Mouse (Mus musculus) liver, adult 2 months (tissue): ENCODE data around the gene Mlana. TPM values are rescaled to one million over a fixed set of nuclear protein-coding genes. Genes with fewer than 3 reads are reported as not detected.

Source experiments
- DNase-seq: peaks from one replicate; pipeline ENCODE4 v3.0.0-alpha.2; 2011; ENCODE audit warnings: low read depth, low spot score; ENCODE audit errors: extremely low read depth
- H3K27ac ChIP-seq: fragments of 200-500 bp; replicated peaks from 2 replicates; pipeline ENCODE4 v1.5.1; 2012; ENCODE audit warnings: low read depth, mild to moderate bottlenecking, control low read depth, inconsistent platforms, low read length; ENCODE audit not compliant: insufficient read depth
- H3K27me3 ChIP-seq: fragments of 200-500 bp; 2 replicates; pipeline ENCODE4 v1.6.1; 2012; ENCODE audit warnings: mild to moderate bottlenecking, moderate library complexity, low read length, inconsistent platforms; ENCODE audit not compliant: control insufficient read depth, insufficient read depth
- H3K36me3 ChIP-seq: fragments of 200-500 bp; 2 replicates; pipeline ENCODE4 v1.6.1; 2012; ENCODE audit warnings: low read length, inconsistent platforms; ENCODE audit not compliant: control insufficient read depth, insufficient read depth
- H3K4me1 ChIP-seq: fragments of 200-500 bp; 2 replicates; pipeline ENCODE4 v1.6.1; 2011; ENCODE audit warnings: low read length; ENCODE audit not compliant: control insufficient read depth, insufficient read depth
- H3K4me3 ChIP-seq: fragments of 200-500 bp; 2 replicates; pipeline ENCODE4 v1.5.1; 2011; ENCODE audit warnings: low read depth, mild to moderate bottlenecking, control low read depth, low read length, moderate library complexity; ENCODE audit not compliant: insufficient read depth
- H3K79me2 ChIP-seq: fragments of 200-500 bp; 2 replicates; pipeline ENCODE4 v1.6.1; 2012; ENCODE audit warnings: inconsistent platforms, mild to moderate bottlenecking, low read length, moderate library complexity; ENCODE audit not compliant: control insufficient read depth, insufficient read depth
- H3K9ac ChIP-seq: fragments of 200-500 bp; 2 replicates; pipeline ENCODE4 v1.6.1; 2012; ENCODE audit warnings: low read depth, mild to moderate bottlenecking, control low read depth, inconsistent platforms, low read length
- CTCF ChIP-seq: fragments of 200-500 bp; IDR thresholded peaks from 2 replicates; pipeline ENCODE4 v1.5.1; 2011; ENCODE audit warnings: low read depth, low read length, control low read depth
- POLR2A ChIP-seq: fragments of 200-500 bp; IDR thresholded peaks from 2 replicates; pipeline ENCODE4 v1.6.1; 2011; ENCODE audit warnings: low read length, control low read depth; ENCODE audit not compliant: insufficient read depth; ENCODE audit errors: extremely low read depth
- WGBS: fragments of 180-500 bp; shearing (Covaris S2); methylation state at CpG from one replicate; pipeline ENCODE4 v1.1.7; 2018; 5-methylcytosine and 5-hydroxymethylcytosine counted together
- polyA plus RNA-seq: library from polyadenylated mRNA; depleted of rRNA; stranded (reverse); fragments of >200 nt; gene quantifications from 2 replicates; pipeline ENCODE4 v1.2.3, GENCODE M21; 2012; rRNA removed
- total RNA-seq: library from RNA; depleted of rRNA; stranded (reverse); fragments of >200 nt; gene quantifications from 2 replicates; pipeline ENCODE4 v1.2.3, GENCODE M21; 2014; rRNA removed

Gene Mlana
- total RNA-seq (not detected in 2 replicates), polyA plus RNA-seq (not detected in 2 replicates)

DNA sequence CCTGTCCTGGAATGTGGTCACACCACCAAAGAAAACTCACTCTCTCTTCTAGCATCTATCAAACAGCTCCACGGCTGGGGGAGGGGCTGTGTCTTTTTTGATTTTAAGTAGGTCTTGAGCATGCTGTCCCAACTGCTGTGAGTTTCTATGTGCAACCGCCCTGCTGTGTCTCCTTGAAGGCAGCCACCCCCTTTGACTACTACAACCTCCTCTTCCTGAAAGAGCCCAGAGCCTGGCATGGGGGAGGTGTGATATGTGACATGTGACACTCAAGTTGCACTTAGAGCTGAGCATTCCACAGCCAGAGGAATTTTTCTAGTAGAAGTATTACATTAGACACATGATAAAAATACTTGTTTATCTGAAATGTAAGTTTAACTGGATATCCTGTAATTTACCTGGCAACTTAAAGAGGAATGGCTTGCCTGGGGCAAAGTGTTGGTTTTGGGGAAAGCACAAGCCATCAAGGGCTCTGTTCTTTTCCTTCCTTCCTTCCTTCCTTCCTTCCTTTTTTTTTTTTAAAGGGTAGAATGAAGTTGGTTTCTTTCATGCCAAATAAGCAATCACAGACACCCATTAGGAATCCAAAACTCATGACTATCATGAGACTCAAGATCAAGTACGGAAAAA lies at the start of gene Mlana:
Gene Mlana, plus strand, starts transcription at position 580 of the 630 bp plus-strand sequence.
- no peak for DNase-seq
- WGBS = 60% methylated on average over 3 of the region's 3 CpGs
- Histone ChIP-seq H3K79me2 (no peaks in the 10 kb centered on the region), H3K27ac (no peak within 1 kb of the TSS), H3K27me3 (no peaks in the 10 kb centered on the region), H3K4me1 (no peaks in the 10 kb centered on the region), H3K4me3 (no peak within 1 kb of the TSS), H3K9ac (no peak within 1 kb of the TSS), H3K36me3 (no peaks in the 10 kb centered on the region)
- TF ChIP-seq CTCF (no peak), POLR2A (no peak)

DNA sequence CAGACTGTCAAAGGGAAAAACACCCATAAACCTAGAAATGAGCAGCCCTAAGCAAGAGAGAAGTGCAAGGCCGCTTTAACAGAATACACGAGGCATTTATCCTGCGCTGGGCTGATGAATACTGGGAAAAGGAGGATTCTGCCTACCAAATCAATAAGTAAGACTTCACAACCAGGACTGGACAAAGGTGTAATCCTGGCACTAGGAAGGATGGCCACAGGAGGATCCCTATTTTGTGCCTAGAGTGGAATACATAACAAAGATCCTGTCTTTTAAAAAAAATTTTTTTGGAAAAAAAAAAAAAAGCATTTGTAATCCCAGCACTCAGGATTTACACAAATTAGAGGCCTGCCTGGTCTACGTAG lies 49.1 kb upstream of the Mlana start:
- no peak for DNase-seq
- TF ChIP-seq POLR2A (no peak), CTCF (no peak)
- Histone ChIP-seq H3K4me1 (peaks cover 2% of the 10 kb centered on the region; the same call in 1 of the 2 replicates), H3K27ac (no peak overlapping the region), H3K9ac (no peak overlapping the region), H3K79me2 (no peaks in the 10 kb centered on the region), H3K27me3 (no peaks in the 10 kb centered on the region), H3K4me3 (no peak overlapping the region; the same call in 1 of the 2 replicates), H3K36me3 (peaks cover 2% of the 10 kb centered on the region; the same call in 1 of the 2 replicates)
- WGBS = 26% methylated on average over 4 of the region's 4 CpGs

DNA sequence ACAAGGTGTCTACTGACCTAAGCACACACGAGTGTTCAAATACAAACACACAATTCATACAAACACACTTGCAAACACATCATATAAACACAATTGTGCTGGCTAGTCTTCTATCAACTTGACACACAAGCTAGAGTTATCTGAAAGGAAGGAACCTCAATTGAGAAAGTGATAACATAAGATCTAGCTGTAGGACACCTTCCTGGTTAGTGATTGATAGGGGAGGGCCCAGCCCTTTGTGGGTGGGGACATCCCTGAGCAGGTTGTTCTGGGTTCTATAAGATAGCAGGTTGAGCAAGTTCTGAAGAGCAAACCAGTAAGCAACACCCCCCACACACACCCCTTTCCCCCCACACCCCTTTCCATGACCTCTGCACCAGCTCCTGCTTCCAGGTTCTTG lies 47.9 kb upstream of the Mlana start:
- no peak for DNase-seq
- Histone ChIP-seq H3K4me3 (no peak overlapping the region), H3K27me3 (no peaks in the 10 kb centered on the region), H3K79me2 (no peaks in the 10 kb centered on the region), H3K9ac (no peak overlapping the region), H3K27ac (no peak overlapping the region), H3K4me1 (peaks cover 2% of the 10 kb centered on the region; the same call in 1 of the 2 replicates), H3K36me3 (peaks cover 2% of the 10 kb centered on the region; the same call in 1 of the 2 replicates)
- TF ChIP-seq POLR2A = no peak
- TF ChIP-seq CTCF = no peak
- 83% methylated on average over 1 of the region's 1 CpGs for WGBS

DNA sequence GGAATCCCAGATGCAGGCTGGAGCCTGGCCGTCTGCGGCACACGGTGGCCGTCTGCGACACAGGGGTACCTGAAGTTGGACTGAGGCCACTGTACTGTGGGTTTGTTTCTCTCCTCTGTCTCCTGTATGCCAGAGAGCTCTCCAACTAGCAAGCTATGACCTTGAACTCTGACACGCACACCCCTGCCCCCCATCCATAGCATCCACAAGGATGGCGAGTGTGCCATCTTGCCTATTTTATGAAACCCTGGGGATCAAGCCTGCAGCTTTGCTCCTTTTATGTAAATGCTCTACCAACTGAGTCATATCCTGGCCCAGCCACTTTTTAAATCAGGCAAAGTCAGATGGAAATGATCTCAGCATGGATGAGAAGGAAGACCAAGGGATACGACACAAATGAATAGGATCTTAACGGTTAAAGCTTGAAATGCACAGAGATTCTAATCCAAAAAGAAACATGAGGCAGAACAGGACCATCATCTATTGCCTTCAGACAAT lies 43.8 kb upstream of the Mlana start:
- WGBS = 91% methylated on average over 9 of the region's 9 CpGs
- Histone ChIP-seq H3K79me2 (no peaks in the 10 kb centered on the region), H3K4me3 (no peak overlapping the region), H3K4me1 (no peaks in the 10 kb centered on the region), H3K9ac (no peak overlapping the region), H3K27ac (no peak overlapping the region), H3K27me3 (no peaks in the 10 kb centered on the region), H3K36me3 (no peaks in the 10 kb centered on the region)
- TF ChIP-seq POLR2A = no peak
- TF ChIP-seq CTCF = no peak
- no peak for DNase-seq

DNA sequence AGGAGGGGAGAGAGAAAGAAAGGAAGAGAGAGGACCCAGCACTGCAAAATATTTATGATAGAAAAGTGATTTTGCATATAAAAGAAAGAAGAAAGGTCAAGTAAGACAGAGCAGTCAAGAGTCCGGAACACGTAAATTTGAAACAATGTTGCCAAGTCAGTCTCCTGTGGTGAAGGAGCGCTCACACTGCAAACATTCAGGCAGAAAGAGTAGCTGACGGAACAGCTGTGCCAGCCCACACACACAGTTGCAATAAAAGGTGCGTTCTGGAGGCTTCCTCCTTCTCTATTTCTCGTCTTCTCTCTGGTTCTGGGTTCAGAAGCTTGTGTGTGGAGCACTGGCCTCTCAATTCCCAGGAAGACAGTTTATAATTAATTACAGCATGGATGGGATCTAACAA lies 42.5 kb upstream of the Mlana start:
- Histone ChIP-seq H3K4me1 (no peaks in the 10 kb centered on the region), H3K27ac (no peak overlapping the region), H3K79me2 (no peaks in the 10 kb centered on the region), H3K36me3 (no peaks in the 10 kb centered on the region), H3K27me3 (no peaks in the 10 kb centered on the region), H3K9ac (no peak overlapping the region), H3K4me3 (no peak overlapping the region)
- DNase-seq = no peak
- TF ChIP-seq POLR2A (no peak), CTCF (no peak)
- 86% methylated on average over 6 of the region's 6 CpGs for WGBS

DNA sequence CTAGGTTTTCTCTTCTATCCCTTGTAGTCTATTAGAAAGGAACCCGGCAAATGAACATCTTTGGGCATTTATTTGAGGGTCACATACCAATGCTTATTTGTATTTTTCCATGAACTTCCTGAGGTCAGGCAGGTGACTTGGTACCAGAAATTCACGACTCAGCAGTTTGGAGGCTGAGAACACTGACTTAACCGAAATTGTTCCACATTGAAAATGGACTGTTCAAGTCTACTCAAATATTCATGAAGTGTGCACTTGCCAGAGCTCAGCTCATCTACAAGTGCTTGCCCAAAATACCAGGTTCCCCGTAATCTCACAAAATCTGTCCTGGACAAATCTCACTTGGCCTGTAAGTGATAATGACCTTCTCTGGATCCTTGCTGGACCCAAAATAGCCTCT lies 41.6 kb upstream of the Mlana start:
- Histone ChIP-seq H3K4me3 (no peak overlapping the region), H3K9ac (no peak overlapping the region), H3K27me3 (no peaks in the 10 kb centered on the region), H3K79me2 (no peaks in the 10 kb centered on the region), H3K27ac (no peak overlapping the region), H3K36me3 (no peaks in the 10 kb centered on the region), H3K4me1 (no peaks in the 10 kb centered on the region)
- DNase-seq = no peak
- no peak for TF ChIP-seq CTCF
- no peak for TF ChIP-seq POLR2A
- WGBS = 73% methylated on average over 4 of the region's 4 CpGs
